Mouse (Mus musculus) T-cell, adult 2 months (primary cell): ENCODE results near the gene Abhd5.

Experiments used
- DNase-seq: peaks from one replicate; pipeline ENCODE4 v3.0.0; 2022; ENCODE audit warnings: low spot score

The Abhd5 gene

DNA sequence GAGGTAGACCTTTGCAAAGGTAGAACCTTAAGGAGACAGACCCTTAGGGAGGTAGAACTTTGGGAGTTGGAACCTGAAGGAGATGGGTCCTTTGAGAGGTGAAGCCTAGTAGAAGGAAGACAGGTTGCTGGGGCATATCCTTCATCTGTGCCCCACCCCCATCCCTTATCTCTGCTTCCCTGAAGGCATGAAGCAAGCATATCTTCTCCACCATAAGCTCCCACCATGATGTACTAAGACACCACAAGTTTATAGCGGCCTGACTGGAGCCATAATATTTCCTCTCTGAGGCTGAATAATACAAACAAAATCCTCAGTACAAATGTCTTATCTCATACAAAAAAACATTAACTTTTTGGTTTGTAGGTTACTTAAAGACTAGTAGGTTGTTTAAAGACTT is 3.5 kb upstream of the Abhd5 start:
- DNase-seq, result no peak

DNA sequence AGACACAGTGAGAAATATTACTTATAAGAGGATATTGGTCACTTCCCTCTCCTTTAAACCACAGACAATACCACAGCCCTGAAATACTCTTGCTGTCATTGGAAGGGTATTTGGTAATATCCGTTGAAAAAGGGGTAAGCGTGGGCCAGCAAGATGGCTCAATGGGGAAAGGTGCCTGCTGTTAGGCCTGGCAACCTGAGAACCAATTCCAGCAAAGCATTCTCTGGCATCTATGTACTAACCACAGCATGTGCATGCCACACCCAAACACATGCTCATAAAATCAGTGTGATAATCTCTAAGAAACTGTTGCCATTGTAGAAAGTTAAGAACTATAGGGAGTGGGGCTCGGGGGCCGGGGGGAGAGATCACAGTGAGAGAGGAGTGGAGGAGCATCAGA is 2.1 kb upstream of the Abhd5 start:
- DNase-seq, result no peak

DNA sequence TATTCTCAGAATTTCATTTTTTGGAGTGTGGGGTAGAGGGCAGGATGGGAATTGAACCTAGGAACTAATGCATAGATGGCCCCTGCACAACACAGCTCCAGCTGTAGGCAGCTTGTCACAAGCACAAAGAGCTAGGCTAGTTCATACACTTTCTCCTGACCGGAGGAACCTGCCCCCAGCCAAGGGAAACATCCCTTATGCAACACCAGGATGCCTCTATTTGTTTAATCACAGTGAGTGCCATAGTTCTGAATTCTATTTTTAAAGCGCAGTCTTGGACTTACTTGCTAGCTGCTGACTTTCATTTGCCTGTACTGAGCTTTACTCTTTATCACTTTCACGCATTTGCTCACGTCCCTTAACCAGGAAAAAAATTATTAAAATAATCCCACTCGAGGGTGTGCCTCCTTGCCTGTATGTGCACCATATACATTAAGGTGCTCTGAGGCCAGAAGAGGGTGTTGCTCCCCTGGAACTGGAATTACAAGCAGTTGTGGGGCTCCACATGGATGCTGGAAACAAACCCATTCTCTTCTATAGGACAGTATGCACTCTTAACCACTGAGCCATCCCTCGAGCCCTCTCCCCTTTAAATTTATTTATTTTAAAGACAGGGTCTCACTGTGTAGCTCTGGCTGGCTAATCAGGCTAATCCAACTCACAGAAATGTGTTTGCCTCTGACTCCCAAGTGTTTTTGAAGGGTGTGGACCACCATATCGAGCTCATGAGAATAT is 845 bp upstream of the Abhd5 start:
- DNase-seq, result no peak

DNA sequence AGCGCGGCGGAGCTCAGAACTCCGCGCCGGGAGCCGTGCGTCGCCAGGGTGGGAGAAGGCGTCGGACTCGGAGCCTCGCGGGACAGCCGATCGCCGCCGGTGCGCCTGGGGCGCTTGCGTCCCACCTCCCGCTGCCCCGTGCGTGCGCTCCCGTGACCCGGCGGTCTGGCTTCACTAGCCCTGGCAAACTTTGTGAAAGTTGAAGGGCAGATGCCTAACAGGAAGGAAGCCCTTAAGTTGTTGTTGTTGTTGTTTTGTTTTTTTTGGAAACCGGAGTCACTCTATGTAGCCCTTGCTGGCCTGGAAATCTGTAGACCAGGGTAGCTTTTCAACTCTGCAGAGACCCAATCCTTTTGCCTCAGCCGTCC is 601 bp downstream of the Abhd5 start:
- DNase-seq, result no peak

DNA sequence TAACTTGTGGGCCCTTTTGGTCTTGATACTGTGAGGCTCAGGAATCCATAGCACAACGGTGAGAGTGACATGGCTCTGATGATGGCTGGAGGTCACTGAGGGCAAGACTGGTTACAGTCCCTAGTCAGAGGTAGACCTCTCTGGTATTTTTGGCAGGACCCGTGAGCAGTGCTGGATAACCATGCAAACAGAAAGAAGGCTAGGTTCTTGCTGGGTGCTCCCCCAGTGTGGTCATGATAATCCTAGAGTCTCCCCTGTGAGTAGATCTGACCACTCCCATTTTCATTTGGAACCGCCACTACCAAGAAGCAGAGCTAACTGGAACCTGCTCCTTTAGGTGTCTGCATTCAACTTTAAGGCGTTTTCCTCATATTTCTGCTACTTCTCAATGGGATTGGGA is 1.5 kb downstream of the Abhd5 start:
- DNase-seq, result no peak

DNA sequence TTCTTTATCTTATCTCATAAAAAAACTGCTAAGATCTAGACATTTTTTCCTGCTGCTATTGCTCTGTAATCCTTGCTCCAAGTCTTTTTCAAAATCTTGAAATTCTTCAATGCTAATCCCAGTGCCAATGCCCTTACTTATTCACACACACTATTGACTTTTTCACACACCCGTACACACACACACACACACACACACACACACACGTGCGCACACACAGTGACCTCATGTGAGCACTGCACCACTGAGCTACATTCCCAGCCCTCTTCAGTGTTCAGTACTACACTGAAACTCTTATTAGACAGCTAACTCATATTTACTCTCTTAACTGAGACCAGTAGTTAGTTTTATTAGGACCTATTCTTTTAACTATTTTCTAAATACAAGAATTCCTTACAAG is 2.8 kb downstream of the Abhd5 start:
- no peak for DNase-seq

DNA sequence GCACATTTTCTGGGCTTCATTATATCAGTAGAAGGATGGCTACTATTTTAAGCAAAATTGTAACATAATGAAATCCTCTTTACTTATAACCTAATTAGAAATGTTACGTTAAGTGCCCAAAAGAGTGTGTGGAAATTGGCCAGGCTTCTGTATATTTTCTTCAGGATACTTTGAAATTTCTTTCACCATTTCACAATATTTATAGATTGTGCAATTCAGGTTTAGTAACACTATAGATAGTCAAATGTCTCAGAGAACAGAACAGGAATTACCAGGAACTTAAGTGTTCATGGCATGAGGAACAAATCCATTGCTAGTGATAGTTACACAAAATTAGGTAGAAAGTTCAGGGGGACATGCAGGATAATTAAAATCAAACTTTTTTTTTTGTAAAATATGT is 5.7 kb downstream of the Abhd5 start:
- no peak for DNase-seq

DNA sequence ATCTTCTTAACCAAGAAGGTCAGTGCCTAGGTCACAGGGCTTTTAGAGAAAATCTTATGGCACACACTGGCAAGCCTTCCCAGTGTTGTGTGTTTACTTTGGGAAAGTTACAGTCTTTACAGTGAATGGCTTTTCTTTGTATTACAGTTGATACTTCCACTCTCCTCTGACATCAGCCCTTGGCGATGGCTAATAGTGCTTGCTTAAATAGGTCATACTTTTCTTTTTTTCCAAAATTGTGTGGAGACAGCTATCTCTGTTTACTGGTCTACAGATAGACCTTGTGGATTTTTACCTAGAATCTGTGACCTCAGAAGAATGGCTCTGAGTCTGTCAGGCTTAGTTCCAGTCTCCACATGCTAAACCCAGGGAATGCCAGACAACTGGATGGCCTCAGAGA is 6.2 kb downstream of the Abhd5 start:
- no peak for DNase-seq

DNA sequence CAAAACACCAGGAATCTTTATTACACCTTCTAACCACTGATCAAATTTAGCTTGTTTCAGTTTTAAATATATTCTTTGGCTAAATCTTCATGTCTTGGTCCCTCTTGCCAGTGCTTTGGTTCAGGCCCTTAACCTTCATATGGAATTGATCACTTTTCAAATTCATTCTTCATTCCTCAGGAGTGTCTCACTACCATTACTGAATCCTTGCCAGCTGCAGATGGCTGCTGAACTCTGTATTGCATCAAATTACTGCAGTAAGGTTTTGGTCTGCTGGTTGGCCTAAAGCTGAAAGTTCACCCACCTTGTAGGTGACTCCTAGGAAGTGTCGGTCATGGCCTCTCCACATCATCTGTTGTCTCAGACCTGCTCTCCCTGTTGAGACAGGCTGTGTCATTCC is 12.8 kb downstream of the Abhd5 start:
- no peak for DNase-seq

DNA sequence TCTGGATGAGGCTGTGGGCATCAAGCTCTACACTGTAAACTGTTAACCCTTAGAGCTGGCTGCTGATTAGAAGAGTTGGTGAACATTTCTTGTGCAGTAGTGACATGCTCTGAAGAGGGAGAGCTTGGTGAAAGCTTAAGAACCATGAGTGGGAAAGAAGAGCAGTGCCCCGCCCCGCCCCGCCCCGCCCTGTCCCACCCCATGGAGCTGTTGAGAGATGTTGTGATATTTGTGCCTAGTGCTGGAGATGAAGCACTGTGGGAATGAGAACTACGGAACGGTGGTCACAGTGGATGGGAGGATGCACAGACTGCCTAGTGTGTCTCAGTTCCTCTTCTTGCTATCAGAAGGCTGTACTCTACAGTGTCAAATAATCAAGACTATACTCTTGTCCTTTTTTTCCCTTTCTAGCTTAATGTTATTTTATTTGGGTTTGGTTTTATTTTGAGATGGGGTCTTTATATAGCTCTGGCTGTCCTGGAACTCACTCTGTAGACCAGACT is 18.9 kb downstream of the Abhd5 start:
- no peak for DNase-seq

DNA sequence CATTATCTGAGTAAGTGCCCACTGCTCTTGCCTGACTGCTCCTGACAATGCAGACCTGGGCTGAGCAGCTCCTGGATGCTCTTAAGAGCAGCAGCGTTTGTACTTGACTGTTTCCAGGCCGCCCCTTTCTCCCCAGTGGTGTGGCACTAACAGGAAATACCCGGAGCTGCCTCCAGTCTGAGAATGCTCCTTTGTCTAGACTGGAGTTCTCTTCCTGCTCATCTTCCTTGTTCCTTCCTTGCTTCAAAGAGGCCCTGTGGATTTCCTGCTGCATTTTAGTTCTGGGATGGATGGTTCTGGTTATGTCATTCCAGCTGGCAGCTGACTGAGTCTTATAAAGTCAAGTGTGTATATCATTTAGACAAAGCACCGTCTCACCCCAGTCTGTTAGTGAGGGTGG is 21.1 kb downstream of the Abhd5 start:
- DNase-seq, result no peak

DNA sequence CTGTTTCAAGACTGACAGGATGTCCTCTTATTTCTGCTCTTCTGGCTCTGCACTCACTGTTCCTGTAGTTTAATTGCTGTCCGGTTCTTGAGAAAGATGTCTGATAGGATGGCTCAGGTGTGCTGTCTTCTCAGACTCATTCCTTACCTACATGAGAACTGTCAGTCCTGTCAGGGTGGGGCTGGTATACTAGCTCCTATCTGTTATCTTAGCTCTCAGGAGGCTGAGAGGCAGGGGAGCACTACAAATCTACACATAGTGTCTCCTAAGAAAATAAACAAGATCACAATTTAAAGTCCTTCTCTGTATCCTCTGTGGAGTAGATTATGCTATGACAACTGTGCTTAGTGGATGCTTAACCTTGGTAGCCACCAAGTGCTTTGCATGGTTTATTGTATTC is 21.6 kb downstream of the Abhd5 start:
- no peak for DNase-seq

DNA sequence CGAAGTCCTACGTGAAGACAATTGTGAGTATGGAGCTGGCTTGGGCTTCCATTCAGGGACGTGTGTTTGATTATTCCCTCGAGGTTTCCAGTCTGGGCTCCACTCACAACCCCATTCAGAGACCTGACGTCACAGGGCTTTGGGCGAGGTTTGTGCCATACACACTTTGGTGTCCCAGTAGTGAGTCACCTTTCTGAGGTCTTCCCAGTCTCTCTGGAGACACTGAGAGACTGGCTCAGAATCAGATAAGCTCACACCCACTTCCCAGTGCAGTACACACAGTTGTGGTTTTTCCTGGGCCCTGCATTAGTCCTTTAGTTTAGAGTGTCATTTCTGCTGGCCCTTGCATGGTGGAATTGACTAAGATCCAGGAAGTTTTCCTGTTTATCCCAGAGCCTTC is 27.6 kb downstream of the Abhd5 start:
- no peak for DNase-seq

DNA sequence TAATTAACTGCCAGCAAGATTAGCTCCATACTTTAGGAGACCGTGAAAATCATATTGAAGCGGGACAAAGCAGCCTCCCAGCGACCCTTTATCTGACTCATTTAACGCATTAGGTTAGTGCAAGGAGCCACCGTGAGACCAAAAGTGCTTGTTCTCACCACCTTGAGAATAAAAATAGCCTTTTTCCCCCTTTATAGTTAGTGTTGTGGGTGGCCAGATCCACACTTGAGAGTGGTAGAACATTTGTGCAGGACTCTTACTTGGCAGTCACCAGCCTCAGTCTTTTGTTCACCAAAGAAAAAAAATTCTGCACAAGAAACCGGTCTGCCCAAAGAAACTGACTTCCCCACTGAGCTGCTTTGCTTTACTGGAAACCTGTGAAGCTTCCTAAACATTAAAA is 29.6 kb downstream of the Abhd5 start:
- DNase-seq, result no peak

DNA sequence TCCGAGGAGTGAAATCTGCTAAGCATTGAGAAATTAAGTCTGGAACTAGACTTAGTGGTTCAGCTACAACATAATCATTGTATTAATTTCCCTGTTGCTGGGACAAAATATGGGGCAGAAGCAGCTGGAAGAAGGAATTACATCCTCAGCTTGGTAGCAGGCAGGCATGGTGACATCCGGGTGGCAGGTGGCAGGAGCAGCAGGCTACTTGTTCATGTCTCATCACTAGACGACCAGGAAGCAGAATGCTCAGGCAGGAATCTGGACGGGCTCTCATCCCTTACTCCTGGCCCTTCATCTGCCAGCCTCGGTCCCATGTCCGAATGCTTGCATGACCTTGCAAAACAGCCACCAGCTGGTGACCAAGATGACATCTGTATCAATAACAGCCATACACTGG is 30.6 kb downstream of the Abhd5 start:
- no peak for DNase-seq

DNA sequence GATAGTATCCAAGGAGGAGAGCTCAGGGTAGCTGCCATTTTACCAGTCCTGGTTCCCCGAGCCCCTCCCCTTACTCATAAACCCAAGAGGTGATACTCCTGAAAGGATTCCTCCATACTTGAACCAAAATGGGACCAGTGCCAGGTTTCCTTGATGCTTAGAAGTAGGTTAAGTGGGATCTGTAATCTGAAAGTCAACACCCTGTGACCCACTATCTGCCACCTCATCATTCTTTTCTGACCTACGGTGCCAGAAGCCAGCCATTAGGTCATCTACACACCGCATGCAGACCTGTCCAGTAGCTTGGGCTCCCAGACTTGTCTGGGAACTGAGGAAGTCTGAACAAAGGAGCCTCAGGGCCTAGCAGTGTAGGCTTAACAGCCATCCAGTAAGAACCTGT is 34.6 kb downstream of the Abhd5 start:
- no peak for DNase-seq

DNA sequence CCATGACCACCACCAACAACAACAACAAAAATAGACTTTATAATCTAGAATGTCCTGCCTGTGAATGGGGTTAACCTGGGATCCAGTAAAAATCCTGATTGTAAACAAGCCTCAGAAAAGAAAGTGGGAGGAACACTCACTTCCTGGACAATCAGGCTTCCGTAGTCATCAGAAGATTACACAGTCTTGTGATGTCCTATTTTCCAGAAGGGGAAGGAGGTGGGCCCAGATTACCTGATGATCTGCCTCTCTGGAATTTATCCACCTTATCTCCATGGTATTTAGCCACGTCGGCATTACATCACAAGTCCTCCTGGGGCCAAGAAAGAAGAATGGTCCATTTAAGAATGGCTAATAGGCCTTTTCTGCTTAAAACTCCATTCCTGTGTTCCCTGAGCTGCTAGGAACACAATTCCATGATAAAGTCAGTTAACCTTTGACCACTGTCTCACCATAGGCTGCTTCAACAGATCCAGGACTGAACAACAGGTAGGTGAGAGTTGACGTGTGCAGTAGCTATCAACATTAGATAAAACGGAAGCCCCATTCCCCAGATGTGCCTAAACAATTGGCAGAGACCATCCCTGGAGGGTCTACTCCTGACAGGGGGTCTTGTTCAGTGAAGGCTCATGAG is 38.0 kb downstream of the Abhd5 start:
- no peak for DNase-seq

DNA sequence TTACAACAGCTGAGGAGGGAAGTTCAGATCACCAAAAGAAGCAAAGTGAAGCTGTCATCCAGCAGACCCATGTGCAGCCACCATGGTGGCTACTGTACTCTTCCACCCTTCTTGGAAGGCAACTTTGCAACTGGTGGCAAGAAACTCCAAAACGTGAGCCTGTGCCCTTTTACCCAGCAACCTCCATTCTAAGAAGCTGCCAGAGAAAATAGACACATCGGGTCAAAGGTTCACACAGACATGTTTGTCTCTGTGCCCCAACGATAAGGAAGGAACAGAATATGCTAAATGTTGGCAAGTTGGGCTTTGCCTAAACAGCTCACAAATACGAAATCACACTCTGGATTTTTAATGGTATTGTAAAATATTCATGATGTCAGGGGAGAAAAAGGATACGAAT is 44.4 kb downstream of the Abhd5 start:
- DNase-seq, result no peak

DNA sequence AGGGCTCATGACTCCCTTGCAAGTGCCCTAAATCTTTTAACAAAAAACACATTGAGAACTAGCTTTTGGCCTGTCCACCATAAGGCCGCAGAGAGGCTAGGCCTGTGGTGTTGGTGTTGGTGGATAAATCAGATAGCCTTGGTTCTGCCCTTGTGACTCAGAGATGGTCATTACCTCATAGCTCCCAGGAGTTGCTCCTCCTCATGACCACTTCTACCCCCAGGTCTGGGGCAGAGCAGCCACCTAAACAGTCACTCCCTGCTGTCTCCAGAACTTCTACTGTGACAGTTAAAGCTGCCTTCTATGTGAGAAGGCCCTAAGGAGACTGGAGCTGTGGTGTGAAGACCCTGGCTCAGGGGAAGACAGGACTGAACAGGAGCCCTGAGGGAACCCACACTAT is 45.7 kb downstream of the Abhd5 start:
- DNase-seq, result no peak

DNA sequence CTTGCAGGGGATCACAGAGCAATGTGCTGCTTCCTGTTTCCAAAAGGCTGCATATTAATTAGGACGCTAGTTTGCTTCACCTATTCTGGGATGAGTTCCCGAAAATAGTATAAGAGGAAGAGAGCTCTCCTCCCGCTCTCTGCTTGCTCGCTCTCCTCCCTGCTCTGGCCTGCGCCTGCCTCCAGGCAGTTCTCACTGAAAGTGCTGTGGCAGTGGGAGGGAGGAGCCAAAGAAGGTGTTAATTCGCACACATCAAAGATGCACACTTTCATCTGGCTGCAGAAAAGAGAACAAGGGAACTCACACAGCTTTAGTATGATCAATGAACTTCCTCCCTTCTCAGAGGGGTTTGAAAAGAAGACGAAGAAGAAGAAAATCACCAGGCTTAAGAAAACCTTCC is 47.3 kb downstream of the Abhd5 start:
- peak; percentile 57 for DNase-seq

DNA sequence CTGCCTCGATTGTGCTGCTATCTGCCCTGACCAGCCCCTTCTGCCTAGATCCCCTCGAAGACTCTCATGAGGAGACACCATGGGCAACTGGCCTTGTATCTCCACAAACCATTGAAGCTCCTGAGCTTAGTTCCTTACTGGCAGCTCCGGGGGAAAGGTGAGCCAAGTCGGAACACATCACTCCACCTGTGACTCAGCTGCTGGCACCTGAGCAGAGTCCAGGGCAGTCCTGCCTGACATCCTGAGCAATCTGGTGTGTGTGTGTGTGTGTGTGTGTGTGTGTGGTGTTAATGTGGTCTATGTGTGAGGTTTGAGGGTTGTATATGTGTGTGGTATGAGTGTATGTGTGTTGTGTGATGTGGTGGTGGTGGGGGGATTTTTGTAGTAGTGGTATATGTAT is 49.8 kb downstream of the Abhd5 start:
- DNase-seq, result no peak

DNA sequence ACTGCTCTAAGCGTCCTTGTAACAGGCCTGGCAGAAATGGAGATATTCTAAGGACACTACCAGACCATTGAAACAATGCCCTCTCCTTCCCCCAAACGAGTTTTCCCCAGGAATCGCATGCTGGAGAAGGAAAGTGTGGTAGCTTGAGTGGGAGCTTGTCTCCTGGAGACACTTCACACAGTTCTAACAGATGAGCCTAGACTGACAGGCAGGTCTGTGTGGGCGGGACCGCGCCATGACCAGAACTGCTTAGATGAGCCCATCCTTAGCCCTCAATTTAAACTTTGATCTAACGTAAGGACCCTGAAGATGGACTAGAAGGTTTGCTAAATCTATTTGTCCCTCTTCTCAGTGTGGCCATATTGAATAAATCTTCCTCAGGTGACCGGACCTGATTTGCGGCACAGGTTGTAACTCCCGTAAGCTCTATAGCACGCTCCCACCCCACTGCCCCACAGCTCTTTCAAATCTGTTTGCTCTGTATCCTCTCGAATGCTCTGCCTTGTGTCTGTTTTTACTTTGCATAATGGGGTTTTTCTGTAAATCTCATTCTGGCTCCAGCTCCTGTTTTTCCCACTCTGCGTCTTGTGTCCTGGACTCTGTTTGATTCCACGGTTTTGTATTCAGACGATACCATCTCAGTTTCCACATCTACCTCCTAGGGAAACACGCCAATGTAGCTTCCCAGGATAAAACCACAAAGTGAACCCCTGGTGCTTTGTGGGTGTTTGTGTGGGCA is 59.2 kb downstream of the Abhd5 start:
- no peak for DNase-seq

DNA sequence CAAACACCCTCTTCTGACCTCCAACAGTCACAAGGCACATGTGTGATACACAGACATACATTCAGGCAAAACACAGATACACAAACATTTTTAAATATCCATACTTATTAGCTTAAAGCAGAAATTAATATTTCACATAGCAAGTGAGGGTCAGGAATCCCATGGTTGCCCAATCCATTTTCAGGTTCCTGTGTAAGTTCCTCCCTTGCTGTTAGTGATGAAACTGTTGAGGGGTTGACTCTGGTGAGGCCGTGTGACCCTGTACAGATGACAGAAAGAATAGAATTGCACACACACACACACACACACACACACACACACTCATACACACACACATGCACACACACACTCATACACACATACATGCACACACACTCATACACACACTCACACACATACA is 63.2 kb downstream of the Abhd5 start:
- DNase-seq, result no peak
